Mouse (Mus musculus): ENCODE measurements around the gene Syt11. TPM values are rescaled to one million over a fixed set of nuclear protein-coding genes. Genes with fewer than 3 reads are reported as not detected.

Gene Syt11
- polyA plus RNA-seq, 1 experiment from 2014 or later: 27.0 TPM

Other genes starting within 250 kb of the Syt11 start
- gene Mex3a, start 242.8 kb downstream of the Syt11 start, polyA plus RNA-seq (2015; fragmentation: Nextera tagmentation; extraction: Ambion mirVana): 32.9 and 33.9 TPM in 2 replicates
- 7.7 and 9.3 TPM in 2 replicates for gene Rab25, start 226.9 kb downstream of the Syt11 start, polyA plus RNA-seq (2015; fragmentation: Nextera tagmentation; extraction: Ambion mirVana)
- 147 and 154 TPM in 2 replicates for gene Lamtor2, start 222.1 kb downstream of the Syt11 start, polyA plus RNA-seq (2015; fragmentation: Nextera tagmentation; extraction: Ambion mirVana)
- 46.6 and 48.2 TPM in 2 replicates for gene Ubqln4, start 221.4 kb downstream of the Syt11 start, polyA plus RNA-seq (2015; fragmentation: Nextera tagmentation; extraction: Ambion mirVana)
- 294 and 306 TPM in 2 replicates for gene Ssr2, start 199.3 kb downstream of the Syt11 start, polyA plus RNA-seq (2015; fragmentation: Nextera tagmentation; extraction: Ambion mirVana)
- gene Arhgef2, start 169.2 kb downstream of the Syt11 start, polyA plus RNA-seq (2015; fragmentation: Nextera tagmentation; extraction: Ambion mirVana): 105 and 107 TPM in 2 replicates
- gene Rxfp4, start 122.0 kb downstream of the Syt11 start, polyA plus RNA-seq (2015; fragmentation: Nextera tagmentation; extraction: Ambion mirVana): not detected in 2 replicates
- gene Khdc4, start 89.4 kb downstream of the Syt11 start, polyA plus RNA-seq (2015; fragmentation: Nextera tagmentation; extraction: Ambion mirVana): 106 TPM in 2 replicates
- gene Rit1, start 58.3 kb downstream of the Syt11 start, polyA plus RNA-seq (2015; fragmentation: Nextera tagmentation; extraction: Ambion mirVana): 50.1 and 51.1 TPM in 2 replicates
- 12.2 and 14.0 TPM in 2 replicates for gene Gon4l, start 60.1 kb upstream of the Syt11 start, polyA plus RNA-seq (2015; fragmentation: Nextera tagmentation; extraction: Ambion mirVana)
- gene Msto1, start 138.8 kb upstream of the Syt11 start, polyA plus RNA-seq (2015; fragmentation: Nextera tagmentation; extraction: Ambion mirVana): 45.7 and 48.3 TPM in 2 replicates
- gene Ash1l, start 175.5 kb upstream of the Syt11 start, polyA plus RNA-seq (2015; fragmentation: Nextera tagmentation; extraction: Ambion mirVana): 26.7 and 27.1 TPM in 2 replicates
- gene Dap3, start 176.0 kb upstream of the Syt11 start, polyA plus RNA-seq (2015; fragmentation: Nextera tagmentation; extraction: Ambion mirVana): 147 and 151 TPM in 2 replicates